ENCODE assay signal across 17 mouse cellular contexts in genomic region chr11:70038174-70038573, GRCm38 (mm10). TPM values are rescaled to one million over a fixed set of nuclear protein-coding genes. Genes with fewer than 3 reads are reported as not detected.
"Had no signal": no experiment of that assay in that cellular context is flagged by ENCODE, and none has a peak within 500 bp of the region (broad histone marks: within the 10 kb centered on the region; RNA-seq: fewer than 3 reads in every experiment).

No protein-coding gene starts in this region.

- H3K4me1 ChIP-seq: limb, embryonic 12.5 days; lung, embryonic 15.5 days; neural tube, embryonic 13.5 days had no signal

- ATAC-seq: liver, postnatal 0 days had no signal

- DNase-seq: kidney, adult 11 months; kidney, postnatal 10 days; liver; liver, embryonic 13.5 days; liver, postnatal 0 days; lung, postnatal 36 days; midbrain, embryonic 14.5 days; retina, postnatal 1 day; right cerebral cortex, postnatal 4 days; thymus, postnatal 4 days had no signal

- H3K4me2 ChIP-seq: limb, embryonic 12.5 days; liver, embryonic 13.5 days; lung, embryonic 15.5 days; neural tube, embryonic 13.5 days had no signal

- H3K9ac ChIP-seq: limb, embryonic 12.5 days; liver, embryonic 13.5 days; liver, postnatal 0 days; lung, embryonic 15.5 days; neural tube, embryonic 13.5 days had no signal

- H3K4me3 ChIP-seq: limb, embryonic 12.5 days; liver, embryonic 13.5 days; lung, embryonic 15.5 days; midbrain, embryonic 10.5 days; neural tube, embryonic 13.5 days had no signal

- H3K27me3 ChIP-seq: limb, embryonic 12.5 days; liver, embryonic 13.5 days; lung, embryonic 15.5 days; neural tube, embryonic 13.5 days had no signal

- H3K27ac ChIP-seq: limb, embryonic 12.5 days; liver, embryonic 13.5 days; lung, embryonic 15.5 days; midbrain, embryonic 10.5 days; neural tube, embryonic 13.5 days; stomach, postnatal 0 days had no signal

- H3K9me3 ChIP-seq: limb, embryonic 12.5 days; liver, embryonic 13.5 days; lung, embryonic 15.5 days; midbrain, embryonic 10.5 days; neural tube, embryonic 13.5 days had no signal

RNA-seq across cellular contexts. Expression of gene Asgr1, which starts 15.7 kb away (rescaled TPM):
- total RNA-seq: megakaryocyte progenitor cell, adult 5-6 weeks had no signal
- polyA plus RNA-seq: large intestine, adult 2 months had no signal
